Mouse (Mus musculus) frontal cortex, postnatal 10 days (tissue): Measurements from ENCODE around the gene Alox12.

Experiments
- DNase-seq, 2 experiments: peaks; one replicate each; pipeline ENCODE4 v3.0.0; 2022; ENCODE audit warnings: low spot score in 2 of 2, mixed read lengths in 1 of 2

The Alox12 gene

DNA sequence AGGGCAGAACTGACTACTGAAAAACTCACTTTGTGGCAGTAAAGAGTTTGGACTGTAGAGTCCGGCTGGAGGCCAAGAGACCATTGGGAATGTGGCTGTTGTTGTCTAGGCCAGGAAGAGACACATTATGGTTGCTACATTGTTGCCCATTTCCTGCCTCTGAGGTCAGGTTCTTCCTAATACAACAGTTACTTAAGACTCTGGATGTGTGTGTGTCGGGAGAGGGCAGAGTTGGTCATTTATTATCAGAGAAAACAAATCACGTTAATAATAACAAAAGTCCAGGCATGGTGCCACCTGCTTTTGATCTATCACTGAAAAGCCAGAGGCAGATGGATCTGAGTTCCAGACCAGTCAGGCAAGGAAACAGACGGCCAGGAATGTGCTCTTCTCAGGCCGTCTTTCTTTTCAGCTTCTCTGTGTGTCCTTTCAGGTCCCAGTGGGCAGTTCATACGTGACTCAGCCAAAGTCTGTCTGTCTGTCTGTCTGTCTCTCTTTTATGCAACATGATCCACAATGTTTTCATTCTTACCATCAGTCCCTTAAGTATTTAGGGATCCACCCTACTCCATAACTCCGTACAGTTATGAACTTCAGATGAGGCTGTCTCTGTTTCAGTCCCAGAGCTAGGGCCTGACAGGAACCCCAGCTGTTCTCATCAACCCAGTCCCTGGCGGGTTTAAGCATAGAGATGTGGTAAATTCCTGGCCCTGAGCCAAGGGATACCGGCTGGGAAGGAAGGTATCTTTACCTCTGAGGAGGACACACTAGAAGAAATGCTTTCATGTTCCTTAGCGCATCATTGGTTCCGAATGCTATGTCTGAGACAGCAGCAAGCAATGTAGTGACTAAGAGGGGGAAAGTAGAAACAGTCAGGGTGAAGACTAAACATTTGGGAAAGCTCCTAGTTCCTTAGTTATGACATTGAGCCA is 61.5 kb downstream of the Alox12 start:
- DNase-seq, result no peak

DNA sequence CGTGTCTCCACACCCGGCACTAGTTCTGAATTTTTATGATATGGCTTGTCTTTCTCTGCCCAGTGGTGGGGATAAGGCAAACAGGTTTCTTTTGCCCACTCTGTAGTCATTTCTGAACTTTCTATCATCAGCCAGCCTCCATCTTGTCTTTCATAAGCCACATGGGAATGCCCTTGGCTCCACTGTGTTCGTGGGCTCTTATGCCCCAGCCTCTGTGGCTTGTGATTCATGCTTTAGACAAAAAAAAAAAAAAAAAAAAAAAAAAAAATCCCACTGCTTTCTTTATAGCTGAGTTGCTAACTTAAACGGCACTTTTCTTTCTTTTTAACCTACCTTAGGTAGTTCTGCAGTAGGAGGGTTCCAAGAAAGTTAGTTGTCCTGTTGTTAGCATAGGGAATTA is 63.0 kb downstream of the Alox12 start:
- no peak for DNase-seq
